In genomic region chr5:6480811-6481210, GRCm38 (mm10) we compare ENCODE assay signal across 22 mouse cellular contexts.
DNase-seq lines count a peak whose midpoint lies in the region; ATAC-seq and TF ChIP-seq lines count a peak whose summit lies in the region.
"Had no signal": no experiment of that assay in that cellular context is flagged by ENCODE, and none has a peak within 500 bp of the region (broad histone marks: within the 10 kb centered on the region; RNA-seq: fewer than 3 reads in every experiment).

No protein-coding gene starts in this region.

- peak; percentile 3 for DNase-seq in forebrain, postnatal 0 days
- DNase-seq in forebrain, embryonic 10.5 days (ENCODE audit: extremely low spot score, low spot score): no peak
- peak; percentile 6 for DNase-seq in midbrain, embryonic 14.5 days
- DNase-seq in A20 (ENCODE audit: low read depth, low spot score) (peak; percentile 75), CH12.LX (ENCODE audit: extremely low read depth) (peak; percentile 21)
- no peak for DNase-seq in layer of hippocampus, adult 9-10 months (ENCODE audit: low spot score)
- DNase-seq: adrenal gland, postnatal 14 days; B cell, adult 2 months; cerebellum, adult 18-20 months; cerebellum, postnatal 10 days; gastrocnemius, postnatal 25 days had no signal

- ATAC-seq in forebrain, postnatal 0 days: no peak
- ATAC-seq in midbrain, embryonic 14.5 days (ENCODE audit: low FRiP score, low TSS enrichment): no peak
- ATAC-seq in midbrain, embryonic 13.5 days: no peak
- ATAC-seq: activated CD4-positive, CD25-positive, alpha-beta regulatory T cell, adult 4 months; CD4-positive, CD25-positive, alpha-beta regulatory T cell, adult 4 months; forebrain, embryonic 13.5 days; inflammation-experienced regulatory T-cells, adult 6 months; intestine, postnatal 0 days; Patski had no signal

- H3K4me1 ChIP-seq in forebrain, postnatal 0 days (ENCODE audit: insufficient read depth): no peaks in the 10 kb centered on the region
- H3K4me1 ChIP-seq in forebrain, embryonic 10.5 days: no peaks in the 10 kb centered on the region
- no peaks in the 10 kb centered on the region for H3K4me1 ChIP-seq in midbrain, embryonic 14.5 days (ENCODE audit: control insufficient read depth, insufficient read depth, low read length)
- no peaks in the 10 kb centered on the region for H3K4me1 ChIP-seq in midbrain, embryonic 13.5 days (replicated peaks)
- peaks cover 0 to 11% of the 10 kb centered on the region in 2 experiments; a peak in 1 of 4 replicates for H3K4me1 ChIP-seq in CH12.LX (ENCODE audit: control insufficient read depth in 1 of 2, insufficient read depth in 2 of 2)
- H3K4me1 ChIP-seq: embryonic facial prominence, embryonic 12.5 days; forebrain, embryonic 13.5 days; heart, embryonic 12.5 days; hindbrain, embryonic 10.5 days; hindbrain, embryonic 15.5 days had no signal

- no peaks in the 10 kb centered on the region for H3K27me3 ChIP-seq in forebrain, postnatal 0 days (ENCODE audit: insufficient read depth, low read length)
- no peaks in the 10 kb centered on the region for H3K27me3 ChIP-seq in forebrain, embryonic 10.5 days (ENCODE audit: poor library complexity, severe bottlenecking)
- H3K27me3 ChIP-seq in midbrain, embryonic 14.5 days (ENCODE audit: control insufficient read depth, insufficient read depth, low read length): no peaks in the 10 kb centered on the region
- H3K27me3 ChIP-seq in midbrain, embryonic 13.5 days: no peaks in the 10 kb centered on the region
- no peaks in the 10 kb centered on the region for H3K27me3 ChIP-seq in CH12.LX (replicated peaks)
- H3K27me3 ChIP-seq: embryonic facial prominence, embryonic 12.5 days; forebrain, embryonic 13.5 days; heart, embryonic 12.5 days; hindbrain, embryonic 15.5 days; Patski had no signal

- no peak overlapping the region for H3K4me3 ChIP-seq in forebrain, postnatal 0 days (ENCODE audit: low read depth, low read length)
- H3K4me3 ChIP-seq in forebrain, embryonic 10.5 days: no peak overlapping the region
- H3K4me3 ChIP-seq in midbrain, embryonic 14.5 days (replicated peaks; ENCODE audit: low read depth, low read length): no peak overlapping the region
- H3K4me3 ChIP-seq in midbrain, embryonic 13.5 days (replicated peaks): no peak overlapping the region
- no peak overlapping the region for H3K4me3 ChIP-seq in CH12.LX (replicated peaks in 1 of 3; ENCODE audit: low read depth in 2 of 3, low read length in 2 of 3, poor library complexity in 1 of 3)
- H3K4me3 ChIP-seq: embryonic facial prominence, embryonic 12.5 days; forebrain, embryonic 13.5 days; heart, embryonic 12.5 days; hindbrain, embryonic 10.5 days; hindbrain, embryonic 15.5 days had no signal

- no peak for TF ChIP-seq POLR2A in CH12.LX (IDR thresholded peaks at IDR 0.05; ENCODE audit: low read depth, low read length)

- no peak overlapping the region for H3K4me2 ChIP-seq in forebrain, postnatal 0 days (ENCODE audit: low read depth)
- H3K4me2 ChIP-seq in midbrain, embryonic 14.5 days (ENCODE audit: low read length): no peak overlapping the region
- no peak overlapping the region for H3K4me2 ChIP-seq in midbrain, embryonic 13.5 days (replicated peaks)
- no peak overlapping the region for H3K4me2 ChIP-seq in CH12.LX (ENCODE audit: insufficient read depth, low read depth, poor library complexity, severe bottlenecking)
- H3K4me2 ChIP-seq: embryonic facial prominence, embryonic 12.5 days; forebrain, embryonic 13.5 days; heart, embryonic 12.5 days; hindbrain, embryonic 15.5 days had no signal

- TF ChIP-seq EP300 in CH12.LX (IDR thresholded peaks at IDR 0.05; ENCODE audit: low read length): no peak

- WGBS in forebrain, postnatal 0 days: 75% methylated on average over 5 of the region's 5 CpGs
- WGBS in forebrain, embryonic 10.5 days: 88% methylated on average over 5 of the region's 5 CpGs
- whole genome bisulfite sequencing in midbrain, embryonic 14.5 days: 85% methylated on average over 5 of the region's 5 CpGs
- WGBS in midbrain, embryonic 13.5 days: 85% methylated on average over 5 of the region's 5 CpGs

- no peak for TF ChIP-seq CTCF in forebrain, postnatal 0 days (IDR thresholded peaks at IDR 0.05; ENCODE audit: low read depth)
- TF ChIP-seq CTCF in CH12.LX (conservative IDR thresholded peaks at IDR 0.05 in 1 of 2, IDR thresholded peaks at IDR 0.05 in 1 of 2; ENCODE audit: low read depth in 2 of 2, low read length in 2 of 2): no peak

- no peaks in the 10 kb centered on the region for H3K9me3 ChIP-seq in forebrain, postnatal 0 days (ENCODE audit: low read length)
- H3K9me3 ChIP-seq in forebrain, embryonic 10.5 days: no peaks in the 10 kb centered on the region
- H3K9me3 ChIP-seq in midbrain, embryonic 14.5 days (ENCODE audit: control insufficient read depth, low read length): no peaks in the 10 kb centered on the region
- no peaks in the 10 kb centered on the region for H3K9me3 ChIP-seq in midbrain, embryonic 13.5 days
- H3K9me3 ChIP-seq in CH12.LX (replicated peaks; ENCODE audit: low read length): no peaks in the 10 kb centered on the region
- H3K9me3 ChIP-seq: embryonic facial prominence, embryonic 12.5 days; forebrain, embryonic 13.5 days; heart, embryonic 12.5 days; hindbrain, embryonic 10.5 days; hindbrain, embryonic 15.5 days had no signal

- in situ Hi-C loops in CH12.LX (cut with MboI; ENCODE audit: low pct_ligation_motif_present, low pct_unique_long_range_greater_than_20kb, low sequenced_read_pairs): no loop called here

- no peaks in the 10 kb centered on the region for H3K79me2 ChIP-seq in CH12.LX (replicated peaks; ENCODE audit: control insufficient read depth, extremely low read depth, insufficient read depth, poor library complexity, severe bottlenecking)

- TF ChIP-seq RAD21 in CH12.LX (IDR thresholded peaks at IDR 0.05; ENCODE audit: low read depth, low read length): no peak; the same call in 1 of the 2 replicates

- no peak overlapping the region for H3K27ac ChIP-seq in forebrain, postnatal 0 days (ENCODE audit: low read depth, low read length)
- no peak overlapping the region for H3K27ac ChIP-seq in forebrain, embryonic 10.5 days
- H3K27ac ChIP-seq in midbrain, embryonic 14.5 days (replicated peaks; ENCODE audit: low read depth, low read length): no peak overlapping the region
- no peak overlapping the region for H3K27ac ChIP-seq in midbrain, embryonic 13.5 days
- no peak overlapping the region for H3K27ac ChIP-seq in CH12.LX (ENCODE audit: insufficient read depth, low read depth)
- H3K27ac ChIP-seq: embryonic facial prominence, embryonic 12.5 days; forebrain, embryonic 13.5 days; hindbrain, embryonic 10.5 days; hindbrain, embryonic 15.5 days had no signal

- H3K9ac ChIP-seq in forebrain, postnatal 0 days: no peak overlapping the region
- H3K9ac ChIP-seq in midbrain, embryonic 14.5 days (replicated peaks; ENCODE audit: low read length): no peak overlapping the region
- H3K9ac ChIP-seq in midbrain, embryonic 13.5 days (replicated peaks): no peak overlapping the region
- no peak overlapping the region for H3K9ac ChIP-seq in CH12.LX (ENCODE audit: insufficient read depth, low read depth)
- H3K9ac ChIP-seq: embryonic facial prominence, embryonic 12.5 days; forebrain, embryonic 13.5 days; heart, embryonic 12.5 days; hindbrain, embryonic 15.5 days had no signal

- no peaks in the 10 kb centered on the region for H3K36me3 ChIP-seq in forebrain, postnatal 0 days (ENCODE audit: insufficient read depth)
- no peaks in the 10 kb centered on the region for H3K36me3 ChIP-seq in forebrain, embryonic 10.5 days (replicated peaks)
- H3K36me3 ChIP-seq in midbrain, embryonic 14.5 days (ENCODE audit: control insufficient read depth, insufficient read depth, low read length): no peaks in the 10 kb centered on the region
- no peaks in the 10 kb centered on the region for H3K36me3 ChIP-seq in midbrain, embryonic 13.5 days
- H3K36me3 ChIP-seq in CH12.LX (replicated peaks in 1 of 2; ENCODE audit: control insufficient read depth in 1 of 2, insufficient read depth in 1 of 2, low read length in 1 of 2): no peaks in the 10 kb centered on the region
- H3K36me3 ChIP-seq: embryonic facial prominence, embryonic 12.5 days; heart, embryonic 12.5 days; hindbrain, embryonic 10.5 days; hindbrain, embryonic 15.5 days had no signal

- dilution Hi-C loops in CH12.LX (cut with MboI; ENCODE audit: extremely low pct_ligation_motif_present, extremely low pct_unique_long_range_greater_than_20kb, low sequenced_read_pairs): no loop called here

TF ChIP-seq in CH12.LX, 34 proteins besides CTCF, POLR2A, EP300 and RAD21:
- TF ChIP-seq POLR2AphosphoS2 (IDR thresholded peaks at IDR 0.05; ENCODE audit: low read depth, low read length): no peak
- TF ChIP-seq JUND (conservative IDR thresholded peaks at IDR 0.05; ENCODE audit: low read depth, low read length): no peak
- no peak for TF ChIP-seq MAZ (IDR thresholded peaks at IDR 0.05; ENCODE audit: low read depth, low read length)
- no peak for TF ChIP-seq PAX5 (IDR thresholded peaks at IDR 0.05; ENCODE audit: low read length)
- TF ChIP-seq MAX (IDR thresholded peaks at IDR 0.05; ENCODE audit: low read length): no peak
- no peak for TF ChIP-seq NRF1 (IDR thresholded peaks at IDR 0.05; ENCODE audit: low read depth, low read length)
- TF ChIP-seq GABPA (IDR thresholded peaks at IDR 0.05; ENCODE audit: insufficient replicate concordance, low read depth, low read length): no peak
- TF ChIP-seq ZMIZ1 (IDR thresholded peaks at IDR 0.05; ENCODE audit: low read depth, low read length): no peak
- no peak for TF ChIP-seq RCOR1 (conservative IDR thresholded peaks at IDR 0.05; ENCODE audit: low read depth, low read length)
- no peak for TF ChIP-seq CHD2 (IDR thresholded peaks at IDR 0.05; ENCODE audit: low read length)
- TF ChIP-seq ZNF384 (IDR thresholded peaks at IDR 0.05; ENCODE audit: low read depth, low read length): no peak
- no peak for TF ChIP-seq UBTF (IDR thresholded peaks at IDR 0.05; ENCODE audit: low read depth, low read length)
- no peak for TF ChIP-seq MYC (IDR thresholded peaks at IDR 0.05; ENCODE audit: low read depth, low read length)
- no peak for TF ChIP-seq MAFK (IDR thresholded peaks at IDR 0.05; ENCODE audit: insufficient replicate concordance, low read length)
- no peak for TF ChIP-seq TCF12 (IDR thresholded peaks at IDR 0.05; ENCODE audit: low read depth, low read length)
- TF ChIP-seq TBP (conservative IDR thresholded peaks at IDR 0.05; ENCODE audit: low read depth, low read length): no peak
- TF ChIP-seq MXI1 (IDR thresholded peaks at IDR 0.05; ENCODE audit: low read depth, low read length): no peak

Comparison
In these comparisons a context has a peak if more than half of its experiments do, and no peak if none do; other contexts are left out.
1. DNase-seq: peak in forebrain, postnatal 0 days (single experiment), midbrain, embryonic 14.5 days (single experiment), A20 (single experiment) and CH12.LX (single experiment); none in forebrain, embryonic 10.5 days (single experiment) and layer of hippocampus, adult 9-10 months (single experiment).